Mouse (Mus musculus) leukemia stem cell, adult 10-12 weeks (primary cell): ENCODE results near the gene Lrrc46. TPM values are rescaled to one million over a fixed set of nuclear protein-coding genes. Genes with fewer than 3 reads are reported as not detected.

Experiments used
- polyA plus RNA-seq: library from polyadenylated mRNA; stranded (reverse); fragments of >175 nt; gene quantifications from 2 replicates; pipeline ENCODE4 v1.2.3, GENCODE M21; 2012; ENCODE audit warnings: low replicate concordance

Lrrc46 gene
- polyA plus RNA-seq: 0.13 TPM in 1 of 2 replicates, not detected in the other

DNA sequence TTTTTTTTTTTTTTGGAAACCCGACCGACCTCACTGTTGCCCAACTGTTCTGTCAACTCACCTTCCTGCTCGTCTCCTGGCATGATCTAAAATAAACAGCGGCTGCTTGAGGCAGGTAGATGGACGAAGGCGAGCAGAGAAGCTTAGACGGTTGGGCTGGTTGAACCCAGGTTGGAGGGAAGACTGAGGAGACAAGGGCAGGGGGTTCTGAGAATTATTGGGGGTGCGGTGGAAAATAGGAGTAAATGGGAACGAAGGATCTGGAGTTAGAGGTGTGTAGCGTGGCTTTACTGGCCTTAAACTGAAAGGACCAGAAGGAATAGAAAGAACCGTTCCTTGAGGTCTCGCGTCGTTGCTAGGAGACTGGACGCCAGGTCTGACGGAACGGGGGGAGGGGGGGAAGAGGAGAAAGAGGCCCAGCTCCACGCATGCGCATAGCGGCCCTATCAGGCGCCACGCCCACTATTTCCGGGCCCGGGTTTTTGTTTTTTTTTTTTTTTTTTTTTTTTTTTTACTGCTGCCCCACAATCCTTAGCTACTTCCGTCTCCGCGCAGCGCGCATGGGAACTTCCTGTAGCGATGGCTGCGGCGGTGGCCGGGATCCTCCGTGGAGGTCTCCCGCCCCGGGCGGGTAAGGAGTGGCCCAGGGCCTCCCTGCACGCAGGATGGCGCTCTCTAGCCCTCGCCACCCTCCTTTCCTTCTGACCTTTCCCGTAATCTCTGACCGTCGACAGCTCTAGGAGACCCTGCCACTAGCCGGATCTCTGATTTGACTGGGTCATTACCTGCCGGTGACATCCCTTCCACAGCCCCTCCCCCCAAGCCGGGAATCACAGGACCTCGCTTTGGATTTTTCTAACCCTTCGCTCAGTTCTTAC, at the start of gene Lrrc46, which contains the start of gene Mrpl10:
Gene Lrrc46 (minus strand): TSS at position 386 of the 878 bp plus-strand sequence.
Gene Mrpl10 (plus strand): TSS at position 539 of the 878 bp plus-strand sequence.

DNA sequence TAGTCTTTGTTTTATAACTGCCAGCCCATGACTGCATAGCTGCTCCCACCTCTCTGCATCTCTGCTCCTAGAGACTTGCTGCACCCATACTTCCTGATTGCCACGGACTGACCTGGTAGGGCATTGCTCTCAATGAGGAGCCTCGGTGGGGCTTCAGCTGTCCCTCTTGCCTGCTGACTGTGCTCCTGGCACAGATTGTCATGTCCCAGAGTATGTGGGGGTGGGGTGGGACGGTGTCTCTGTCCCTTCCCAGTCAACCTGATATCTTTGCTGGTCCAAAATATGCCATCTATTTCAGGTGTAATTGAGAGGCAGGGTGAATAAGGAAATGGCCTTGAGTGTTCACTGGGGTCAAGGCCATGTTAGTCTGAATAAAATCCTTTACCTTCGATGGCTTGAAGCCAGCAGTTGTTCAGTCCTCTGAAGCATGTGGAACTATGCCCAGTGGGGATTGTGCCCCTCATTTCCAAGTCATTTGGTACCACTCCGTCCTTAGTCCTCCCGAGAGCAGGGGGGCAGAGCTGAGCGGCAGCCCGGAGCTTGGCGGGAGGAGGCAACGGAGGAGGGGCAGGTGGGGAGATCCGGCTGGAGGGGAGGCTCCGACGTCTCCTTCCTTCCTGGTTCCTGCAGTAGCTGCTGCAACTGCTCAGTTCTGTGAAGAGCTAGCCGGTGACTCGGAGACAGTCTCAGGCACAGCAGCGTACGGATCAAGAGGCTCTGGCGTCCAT, 9.2 kb upstream of the Lrrc46 start, which contains the start of gene Osbpl7:
Gene Osbpl7 (plus strand): TSS at position 413 of the 728 bp plus-strand sequence.

DNA sequence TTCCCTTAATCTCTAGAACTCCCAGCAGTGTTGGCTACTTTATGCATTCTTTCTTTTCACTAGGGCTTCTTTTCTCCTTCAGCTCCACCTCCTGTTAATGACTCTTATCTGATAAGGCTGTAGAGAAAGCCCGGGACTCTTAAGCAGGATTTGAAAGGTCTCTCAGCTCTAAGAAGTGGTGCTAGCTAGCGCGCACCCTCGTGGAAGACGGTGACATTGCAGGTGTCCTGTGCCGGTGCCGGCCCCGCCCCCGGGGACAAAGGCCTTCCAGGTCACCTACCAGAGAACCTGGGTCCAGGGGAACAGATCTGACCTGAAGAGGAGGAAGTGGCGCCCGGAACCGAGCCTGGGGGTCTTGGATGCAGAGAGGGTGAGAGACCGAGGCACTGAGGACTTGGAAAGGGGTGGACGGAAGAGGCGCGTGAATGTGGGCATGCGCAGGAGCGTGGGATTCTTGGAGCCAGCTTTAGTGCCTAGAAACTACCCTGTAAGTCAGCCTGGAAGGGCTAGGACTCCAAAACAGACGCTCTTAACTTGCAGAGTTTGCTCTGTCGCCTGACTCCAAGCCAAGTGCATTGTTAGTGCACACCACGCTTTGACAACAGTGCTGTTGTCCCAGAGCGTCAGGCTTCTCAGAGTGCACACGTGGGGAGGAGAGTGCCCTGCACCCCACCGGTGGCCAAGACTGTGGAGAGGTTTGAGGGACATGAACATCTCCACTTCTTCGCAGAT, 11.4 kb downstream of the Lrrc46 start, which contains the start of gene Scrn2:
Gene Scrn2 (plus strand): TSS at position 253 of the 732 bp plus-strand sequence.

DNA sequence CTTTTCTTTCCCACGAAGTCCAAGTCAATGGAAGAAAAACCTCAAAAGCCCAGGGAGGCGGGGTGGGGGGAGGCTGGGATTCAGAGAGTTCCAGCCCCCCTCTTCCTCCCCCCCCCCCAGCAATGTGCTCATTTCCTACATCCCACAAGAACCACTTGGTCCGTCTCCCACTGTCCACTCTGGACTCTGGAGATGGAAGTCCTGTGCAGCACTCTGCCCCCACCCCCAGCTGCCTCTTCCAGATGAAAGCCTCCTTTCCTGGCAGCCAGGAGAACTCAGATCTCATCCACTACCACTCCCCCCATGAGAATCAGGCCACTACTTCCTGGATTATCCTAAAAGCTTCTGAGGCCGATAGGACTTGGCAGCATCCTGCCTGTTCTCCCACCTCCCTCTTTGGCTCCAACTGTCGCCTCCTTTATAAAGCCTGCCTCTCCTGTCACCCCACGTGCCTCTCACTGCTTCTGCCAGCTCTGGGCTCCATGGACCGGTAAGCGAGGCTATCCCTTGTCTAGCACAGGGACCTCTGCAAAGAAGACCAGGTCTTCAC, 28.0 kb downstream of the Lrrc46 start, which contains the start of gene Sp6:
Gene Sp6 (plus strand): TSS at position 274 of the 550 bp plus-strand sequence.

Other genes starting within 250 kb of the Lrrc46 start
- gene Nfe2l1, start 211.4 kb downstream of the Lrrc46 start, polyA plus RNA-seq: 34.4 and 107 TPM in 2 replicates
- gene Copz2, start 191.5 kb downstream of the Lrrc46 start, polyA plus RNA-seq: 2.1 and 3.9 TPM in 2 replicates
- 12.3 and 25.9 TPM in 2 replicates for gene Cdk5rap3, start 124.9 kb downstream of the Lrrc46 start, polyA plus RNA-seq
- not detected in 2 replicates for gene Prr15l, start 113.3 kb downstream of the Lrrc46 start, polyA plus RNA-seq
- 13.1 and 20.4 TPM in 2 replicates for gene Pnpo, start 97.4 kb downstream of the Lrrc46 start, polyA plus RNA-seq
- gene Sp2, start 58.4 kb downstream of the Lrrc46 start, polyA plus RNA-seq: 90.0 and 123 TPM in 2 replicates
- gene Sp6, start 28.0 kb downstream of the Lrrc46 start, polyA plus RNA-seq: 0.51 and 0.55 TPM in 2 replicates
- 15.1 and 19.3 TPM in 2 replicates for gene Scrn2, start 11.5 kb downstream of the Lrrc46 start, polyA plus RNA-seq
- 29.9 and 38.4 TPM in 2 replicates for gene Mrpl10, start 153 bp upstream of the Lrrc46 start, polyA plus RNA-seq
- 8.0 and 21.9 TPM in 2 replicates for gene Osbpl7, start 9.2 kb upstream of the Lrrc46 start, polyA plus RNA-seq
- 4.4 and 13.3 TPM in 2 replicates for gene Tbx21, start 73.9 kb upstream of the Lrrc46 start, polyA plus RNA-seq
- gene Tbkbp1, start 110.1 kb upstream of the Lrrc46 start, polyA plus RNA-seq: 13.8 and 20.3 TPM in 2 replicates
- gene Kpnb1, start 146.5 kb upstream of the Lrrc46 start, polyA plus RNA-seq: 34.2 and 43.7 TPM in 2 replicates
- 34.9 and 36.2 TPM in 2 replicates for gene Npepps, start 239.2 kb upstream of the Lrrc46 start, polyA plus RNA-seq